Mouse (Mus musculus) embryonic facial prominence, embryonic 15.5 days (tissue): ENCODE measurements around the gene Abca8b. TPM values are rescaled to one million over a fixed set of nuclear protein-coding genes. Genes with fewer than 3 reads are reported as not detected.
"Not testable (repeated sequence)": the region's sequence is repeated elsewhere in the genome, so short reads cannot be mapped to it uniquely, and the experiment has no call there.

ENCODE experiments used
- ATAC-seq: fragments of 200-750 bp; cut with Nextera tagmentation; 2 replicates; pipeline ENCODE4 v1.8.0; 2017; ENCODE audit warnings: low read depth, moderate TSS enrichment; ENCODE audit not compliant: insufficient number of reproducible peaks, low FRiP score, low TSS enrichment
- H3K27ac ChIP-seq: fragments of 300-500 bp; sonication (generic); replicated peaks from 2 replicates; pipeline ENCODE4 v1.5.1; 2015; ENCODE audit warnings: mild to moderate bottlenecking, inconsistent platforms
- H3K27me3 ChIP-seq: fragments of 300-500 bp; sonication (generic); 2 replicates; pipeline ENCODE4 v1.6.1; 2015; ENCODE audit warnings: inconsistent platforms
- H3K36me3 ChIP-seq: fragments of 300-500 bp; sonication (generic); 2 replicates; pipeline ENCODE4 v1.6.1; 2015; ENCODE audit warnings: mild to moderate bottlenecking, inconsistent platforms
- H3K4me1 ChIP-seq: fragments of 300-500 bp; sonication (generic); 2 replicates; pipeline ENCODE4 v1.6.1; 2015; ENCODE audit warnings: inconsistent platforms
- H3K4me2 ChIP-seq: fragments of 300-500 bp; sonication (generic); replicated peaks from 2 replicates; pipeline ENCODE4 v1.6.1; 2015; ENCODE audit warnings: mild to moderate bottlenecking, inconsistent platforms
- H3K4me3 ChIP-seq: fragments of 300-500 bp; sonication (generic); replicated peaks from 2 replicates; pipeline ENCODE4 v1.5.1; 2015; ENCODE audit warnings: mild to moderate bottlenecking, inconsistent platforms
- H3K9ac ChIP-seq: fragments of 300-500 bp; sonication (generic); 2 replicates; pipeline ENCODE4 v1.6.1; 2015; ENCODE audit warnings: inconsistent platforms
- H3K9me3 ChIP-seq: fragments of 300-500 bp; sonication (generic); replicated peaks from 2 replicates; pipeline ENCODE4 v1.6.1; 2016; ENCODE audit warnings: inconsistent platforms
- WGBS: fragments of 180-500 bp; shearing (Covaris S2); methylation state at CpG from one replicate; pipeline ENCODE4 v1.1.7; 2015; 5-methylcytosine and 5-hydroxymethylcytosine counted together
- polyA plus RNA-seq: library from polyadenylated mRNA; unstranded; fragments of >200 nt; fragmentation: Nextera tagmentation; extraction: Ambion mirVana; gene quantifications from 2 replicates; pipeline ENCODE4 v1.2.1, GENCODE M21; 2015

Abca8b gene
- polyA plus RNA-seq = 1.9 and 2.2 TPM in 2 replicates

GRCm38 (mm10) chr11:109995624-109996023 lies at the start of gene Abca8b:
Abca8b (minus strand) TSS chr11:109995845.
- Histone ChIP-seq H3K4me1 (0 out of 2 replicates have a peak, but pooled peaks cover 11% of the 10 kb centered on the region), H3K9me3 (no peaks in the 10 kb centered on the region), H3K27ac (0 out of 2 replicates have a peak within 1 kb of the TSS, but pooled peaks have one; percentile 7), H3K4me2 (peak within 1 kb of the TSS; percentile 58), H3K36me3 (no peaks in the 10 kb centered on the region), H3K27me3 (no peaks in the 10 kb centered on the region), H3K4me3 (peak within 1 kb of the TSS; percentile 41), H3K9ac (no peak within 1 kb of the TSS)
- WGBS = under 1% methylated on average over 15 of the region's 15 CpGs
- peak; percentile 89 for ATAC-seq

GRCm38 (mm10) chr11:110037795-110038194 lies 42.1 kb upstream of the Abca8b start:
- Histone ChIP-seq H3K4me2 (no peak overlapping the region), H3K4me3 (no peak overlapping the region), H3K9me3 (no peaks in the 10 kb centered on the region), H3K4me1 (no peaks in the 10 kb centered on the region), H3K27ac (no peak overlapping the region), H3K27me3 (no peaks in the 10 kb centered on the region), H3K36me3 (no peaks in the 10 kb centered on the region), H3K9ac (no peak overlapping the region)
- ATAC-seq = no peak
- 92% methylated on average over 2 of the region's 2 CpGs for WGBS

- Histone ChIP-seq H3K9me3 (no peaks in the 10 kb centered on the region), H3K27me3 (no peaks in the 10 kb centered on the region), H3K4me3 (no peak overlapping the region), H3K27ac (no peak overlapping the region), H3K4me2 (no peak overlapping the region), H3K4me1 (no peaks in the 10 kb centered on the region), H3K9ac (no peak overlapping the region), H3K36me3 (no peaks in the 10 kb centered on the region)
- ATAC-seq = no peak
- 50% methylated on average over 7 of the region's 7 CpGs for WGBS
These were observed 33.5 kb upstream of the Abca8b start for GRCm38 (mm10) chr11:110028913-110029695.

GRCm38 (mm10) chr11:110010836-110011546 lies 15.3 kb upstream of the Abca8b start:
- H3K27me3 ChIP-seq = no peaks in the 10 kb centered on the region
- no peaks in the 10 kb centered on the region for H3K36me3 ChIP-seq
- H3K4me1 ChIP-seq = no peaks in the 10 kb centered on the region
- no peak overlapping the region for H3K4me2 ChIP-seq
- no peak for ATAC-seq
- WGBS = 66% methylated on average over 2 of the region's 2 CpGs
- H3K9ac ChIP-seq = no peak overlapping the region
- H3K9me3 ChIP-seq = no peaks in the 10 kb centered on the region
- H3K27ac ChIP-seq = no peak overlapping the region
- H3K4me3 ChIP-seq = no peak overlapping the region

- Histone ChIP-seq H3K4me2 (peak overlapping the region; percentile 58), H3K4me3 (peak overlapping the region; percentile 41), H3K4me1 (0 out of 2 replicates have a peak, but pooled peaks cover 11% of the 10 kb centered on the region), H3K36me3 (no peaks in the 10 kb centered on the region), H3K27ac (0 out of 2 replicates have a peak overlapping the region, but pooled peaks have one; percentile 7), H3K9me3 (no peaks in the 10 kb centered on the region), H3K9ac (no peak overlapping the region), H3K27me3 (no peaks in the 10 kb centered on the region)
- no peak for ATAC-seq
- 8% methylated on average over 3 of the region's 3 CpGs for WGBS
These were observed 632 bp downstream of the Abca8b start for GRCm38 (mm10) chr11:109995013-109995412.

GRCm38 (mm10) chr11:109994014-109994413 lies 1.6 kb downstream of the Abca8b start:
- no peak overlapping the region for H3K9ac ChIP-seq
- WGBS = 33% methylated on average over 6 of the region's 6 CpGs
- H3K4me1 ChIP-seq = 0 out of 2 replicates have a peak, but pooled peaks cover 11% of the 10 kb centered on the region
- H3K36me3 ChIP-seq = no peaks in the 10 kb centered on the region
- no peaks in the 10 kb centered on the region for H3K27me3 ChIP-seq
- H3K4me2 ChIP-seq = no peak overlapping the region
- no peak for ATAC-seq
- no peak overlapping the region for H3K27ac ChIP-seq
- no peaks in the 10 kb centered on the region for H3K9me3 ChIP-seq
- no peak overlapping the region for H3K4me3 ChIP-seq

- H3K4me1 ChIP-seq = 0 out of 2 replicates have a peak, but pooled peaks cover 11% of the 10 kb centered on the region
- no peak for ATAC-seq
- no peaks in the 10 kb centered on the region for H3K9me3 ChIP-seq
- WGBS = 69% methylated on average over 3 of the region's 3 CpGs
- H3K9ac ChIP-seq = no peak overlapping the region
- no peak overlapping the region for H3K4me2 ChIP-seq
- H3K27me3 ChIP-seq = no peaks in the 10 kb centered on the region
- no peak overlapping the region for H3K27ac ChIP-seq
- H3K36me3 ChIP-seq = no peaks in the 10 kb centered on the region
- no peak overlapping the region for H3K4me3 ChIP-seq
These were observed 4.4 kb downstream of the Abca8b start for GRCm38 (mm10) chr11:109991270-109991669.

GRCm38 (mm10) chr11:109990256-109990655 lies 5.4 kb downstream of the Abca8b start:
- WGBS = 81% methylated on average over 2 of the region's 2 CpGs
- Histone ChIP-seq H3K27ac (no peak overlapping the region), H3K36me3 (no peaks in the 10 kb centered on the region), H3K9me3 (no peaks in the 10 kb centered on the region), H3K27me3 (no peaks in the 10 kb centered on the region), H3K4me1 (0 out of 2 replicates have a peak, but pooled peaks cover 11% of the 10 kb centered on the region), H3K4me3 (no peak overlapping the region), H3K4me2 (no peak overlapping the region), H3K9ac (no peak overlapping the region)
- no peak for ATAC-seq

- Histone ChIP-seq H3K27me3 (no peaks in the 10 kb centered on the region), H3K9ac (no peak overlapping the region), H3K4me2 (no peak overlapping the region), H3K4me3 (no peak overlapping the region), H3K4me1 (no peaks in the 10 kb centered on the region), H3K36me3 (no peaks in the 10 kb centered on the region), H3K9me3 (no peaks in the 10 kb centered on the region), H3K27ac (no peak overlapping the region)
- WGBS = 67% methylated on average over 1 of the region's 1 CpGs
- no peak for ATAC-seq
These were observed 7.5 kb downstream of the Abca8b start for GRCm38 (mm10) chr11:109988164-109988563.

GRCm38 (mm10) chr11:109987460-109988072 lies 8.1 kb downstream of the Abca8b start:
- not testable (repeated sequence) for H3K9ac ChIP-seq, H3K9me3 ChIP-seq, H3K4me2 ChIP-seq, ATAC-seq, H3K4me3 ChIP-seq, H3K36me3 ChIP-seq, H3K4me1 ChIP-seq, H3K27ac ChIP-seq, H3K27me3 ChIP-seq
- 33% methylated on average over 11 of the region's 11 CpGs for WGBS

- H3K27me3 ChIP-seq = no peaks in the 10 kb centered on the region
- no peak overlapping the region for H3K4me3 ChIP-seq
- H3K9ac ChIP-seq = no peak overlapping the region
- no peak overlapping the region for H3K27ac ChIP-seq
- H3K4me2 ChIP-seq = no peak overlapping the region
- no peaks in the 10 kb centered on the region for H3K9me3 ChIP-seq
- H3K36me3 ChIP-seq = no peaks in the 10 kb centered on the region
- 83% methylated on average over 2 of the region's 2 CpGs for WGBS
- no peaks in the 10 kb centered on the region for H3K4me1 ChIP-seq
- ATAC-seq = no peak
These were observed 13.8 kb downstream of the Abca8b start for GRCm38 (mm10) chr11:109981872-109982271.
